Mouse (Mus musculus): ENCODE results near the gene Mum1.

GRCm38 (mm10) chr10:80208248-80208647 lies 18.0 kb upstream of the Mum1 start:
- TF ChIP-seq CTCF (IDR thresholded peaks at IDR 0.05; ENCODE audit: low read depth, low read length): no peak
- no peak for TF ChIP-seq POLR2A (IDR thresholded peaks at IDR 0.05; ENCODE audit: extremely low read depth, insufficient read depth, low read length)
